Mouse (Mus musculus) intestine, embryonic 14.5 days (tissue): Measurements from ENCODE around the gene C530008M17Rik. TPM values are rescaled to one million over a fixed set of nuclear protein-coding genes. Genes with fewer than 3 reads are reported as not detected.
A peak's percentile ranks its signal among the peaks of the same experiment; 100 is the strongest.

Source experiments
- ATAC-seq: fragments of 200-750 bp; cut with Nextera tagmentation; replicated peaks from 2 replicates; pipeline ENCODE4 v1.8.0; 2017; ENCODE audit warnings: low read depth, moderate number of reproducible peaks, moderate TSS enrichment, moderate library complexity; ENCODE audit not compliant: low FRiP score, low TSS enrichment
- DNase-seq: peaks from one replicate; pipeline ENCODE4 v3.0.0-alpha.2; 2018; ENCODE audit warnings: low spot score
- H3K27ac ChIP-seq: fragments of 300-500 bp; sonication (generic); 2 replicates; pipeline ENCODE4 v1.5.1; 2014; ENCODE audit warnings: low read depth, mild to moderate bottlenecking, control low read depth
- H3K27me3 ChIP-seq: fragments of 300-500 bp; sonication (generic); replicated peaks from 2 replicates; pipeline ENCODE4 v1.6.1; 2014; ENCODE audit warnings: low read length, control low read depth; ENCODE audit not compliant: control insufficient read depth, insufficient read depth
- H3K36me3 ChIP-seq: fragments of 300-500 bp; sonication (generic); 2 replicates; pipeline ENCODE4 v1.6.1; 2014; ENCODE audit warnings: low read length, control low read depth; ENCODE audit not compliant: control insufficient read depth, insufficient read depth
- H3K4me1 ChIP-seq: fragments of 300-500 bp; sonication (generic); replicated peaks from 2 replicates; pipeline ENCODE4 v1.6.1; 2014; ENCODE audit warnings: low read length, control low read depth, mixed read lengths; ENCODE audit not compliant: control insufficient read depth, insufficient read depth
- H3K4me2 ChIP-seq: fragments of 300-500 bp; sonication (generic); 2 replicates; pipeline ENCODE4 v1.6.1; 2014; ENCODE audit warnings: low read length
- H3K4me3 ChIP-seq: fragments of 300-500 bp; sonication (generic); 2 replicates; pipeline ENCODE4 v1.5.1; 2014; ENCODE audit warnings: low read depth, low read length, control low read depth, mixed read lengths
- H3K9ac ChIP-seq: fragments of 300-500 bp; sonication (generic); 2 replicates; pipeline ENCODE4 v1.6.1; 2014; ENCODE audit warnings: mild to moderate bottlenecking, low read length
- H3K9me3 ChIP-seq: fragments of 300-500 bp; sonication (generic); 2 replicates; pipeline ENCODE4 v1.6.1; 2016; ENCODE audit warnings: low read length, control low read depth; ENCODE audit not compliant: control insufficient read depth
- WGBS: fragments of 180-500 bp; shearing (Covaris S2); extraction: QIAGEN DNeasy Blood & Tissue Kit; methylation state at CpG from one replicate; pipeline ENCODE4 v1.1.7; 2014; 5-methylcytosine and 5-hydroxymethylcytosine counted together
- polyA plus RNA-seq: library from polyadenylated mRNA; unstranded; fragments of >200 nt; fragmentation: Nextera tagmentation; extraction: Ambion mirVana; gene quantifications from 2 replicates; pipeline ENCODE4 v1.2.1, GENCODE M21; 2014

The C530008M17Rik gene
- polyA plus RNA-seq, 1 experiment from 2014 or later = 15.9 TPM

DNA sequence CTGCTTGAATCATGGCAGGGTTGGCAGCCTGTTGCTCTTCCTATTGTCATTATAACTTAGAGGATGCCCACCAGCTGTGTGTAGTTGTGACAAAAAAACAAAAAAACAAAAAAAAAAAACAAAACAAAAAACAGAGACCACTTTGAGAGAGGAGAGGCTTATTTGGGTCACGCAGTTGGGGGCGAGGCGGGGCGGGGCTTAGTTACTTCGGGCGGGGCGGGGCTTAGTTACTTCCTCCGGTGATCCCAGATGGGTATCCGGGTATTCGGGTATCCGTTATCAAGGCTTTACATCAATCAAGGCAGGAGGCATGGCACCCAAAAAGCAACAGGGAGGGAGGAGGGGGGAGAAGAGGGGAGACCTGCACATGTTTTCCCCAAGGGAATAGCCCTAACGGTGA is 46.3 kb downstream of the C530008M17Rik start:
- DNase-seq = no peak
- Histone ChIP-seq H3K36me3 (no peaks in the 10 kb centered on the region), H3K4me2 (peak overlapping the region; percentile 42), H3K9me3 (no peaks in the 10 kb centered on the region), H3K9ac (no peak overlapping the region), H3K27me3 (no peaks in the 10 kb centered on the region), H3K4me3 (peak overlapping the region; percentile 16; the same call in 1 of the 2 replicates), H3K4me1 (peaks cover 35% of the 10 kb centered on the region), H3K27ac (no peak overlapping the region)
- 27% methylated on average over 12 of the region's 12 CpGs for WGBS
- ATAC-seq = no peak

GRCm38 (mm10) chr5:76705307-76706173 is 49.2 kb downstream of the C530008M17Rik start:
- Histone ChIP-seq H3K4me2 (no peak overlapping the region), H3K36me3 (no peaks in the 10 kb centered on the region), H3K4me1 (peaks cover 35% of the 10 kb centered on the region), H3K27me3 (no peaks in the 10 kb centered on the region), H3K27ac (no peak overlapping the region), H3K9ac (no peak overlapping the region), H3K4me3 (no peak overlapping the region), H3K9me3 (no peaks in the 10 kb centered on the region)
- ATAC-seq = no peak
- 67% methylated on average over 11 of the region's 11 CpGs for WGBS
- no peak for DNase-seq

DNA sequence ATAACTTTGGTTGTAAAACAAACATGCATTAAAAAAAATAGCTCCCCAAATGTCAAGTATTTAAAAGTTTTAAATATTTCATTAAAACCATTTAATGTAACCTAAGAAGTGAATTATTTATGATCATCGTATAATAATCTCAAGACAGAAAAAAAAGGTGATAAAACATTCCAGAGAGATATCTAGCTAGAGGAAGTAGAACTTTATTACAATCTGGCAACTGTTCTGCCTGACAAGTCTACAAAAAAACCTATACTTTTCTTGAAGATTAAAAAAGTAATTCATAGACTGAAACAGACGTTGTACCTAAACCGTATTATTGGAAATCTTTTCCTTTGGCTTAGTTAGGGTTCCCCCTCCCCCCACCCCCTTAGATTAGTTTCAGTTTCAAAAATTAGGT is 50.8 kb downstream of the C530008M17Rik start:
- Histone ChIP-seq H3K9me3 (no peaks in the 10 kb centered on the region), H3K27me3 (no peaks in the 10 kb centered on the region), H3K4me2 (no peak overlapping the region), H3K4me1 (peaks cover 21% of the 10 kb centered on the region), H3K36me3 (no peaks in the 10 kb centered on the region), H3K27ac (no peak overlapping the region), H3K4me3 (no peak overlapping the region), H3K9ac (no peak overlapping the region)
- ATAC-seq (no peak), DNase-seq (no peak)
- 68% methylated on average over 3 of the region's 3 CpGs for WGBS

DNA sequence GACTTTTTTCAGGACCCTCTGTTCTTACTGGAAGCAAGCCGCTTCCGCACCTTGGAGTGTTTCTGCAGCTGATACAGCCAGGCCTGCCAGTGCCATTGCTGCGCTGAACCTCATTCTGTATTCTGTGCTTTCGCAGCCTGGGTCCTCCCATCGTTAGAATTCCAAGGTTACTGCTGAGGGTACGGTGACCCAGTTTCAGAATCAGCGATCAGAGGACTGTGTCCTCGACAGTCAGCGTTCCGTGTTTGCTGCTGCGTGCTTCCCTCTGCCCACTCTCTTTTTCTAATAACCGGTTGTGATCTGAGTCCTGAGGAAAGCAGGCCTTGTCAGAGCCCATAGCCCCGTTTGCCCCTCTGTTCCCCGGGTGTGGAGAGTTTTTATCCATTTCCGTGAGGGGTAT is 51.7 kb downstream of the C530008M17Rik start:
- WGBS = 75% methylated on average over 15 of the region's 15 CpGs
- ATAC-seq (no peak), DNase-seq (no peak)
- H3K27ac ChIP-seq = no peak overlapping the region
- H3K27me3 ChIP-seq = no peaks in the 10 kb centered on the region
- H3K36me3 ChIP-seq = no peaks in the 10 kb centered on the region
- H3K9ac ChIP-seq = no peak overlapping the region
- H3K4me2 ChIP-seq = no peak overlapping the region
- H3K4me3 ChIP-seq = no peak overlapping the region
- peaks cover 11% of the 10 kb centered on the region for H3K4me1 ChIP-seq
- no peaks in the 10 kb centered on the region for H3K9me3 ChIP-seq

DNA sequence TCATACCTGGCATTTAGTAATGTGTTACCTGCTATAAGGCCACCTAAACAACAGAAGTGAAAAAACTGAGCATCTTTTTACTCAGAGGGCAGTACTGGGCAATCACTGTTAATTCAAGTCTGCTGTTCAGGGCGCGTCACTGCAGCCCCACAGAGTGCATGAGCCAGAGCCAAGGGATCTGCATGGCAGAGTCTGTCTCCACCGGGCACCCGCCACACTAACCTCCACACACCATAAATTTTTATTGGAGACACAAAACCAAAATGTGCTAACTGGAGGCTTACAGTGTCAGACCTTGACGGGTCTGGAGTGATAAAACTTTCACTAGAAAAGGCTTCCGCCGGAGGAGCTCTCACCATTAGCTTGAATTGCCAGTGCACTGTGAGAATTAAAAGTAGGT is 57.4 kb downstream of the C530008M17Rik start:
- Histone ChIP-seq H3K9me3 (no peaks in the 10 kb centered on the region), H3K36me3 (no peaks in the 10 kb centered on the region), H3K4me3 (no peak overlapping the region), H3K9ac (no peak overlapping the region), H3K27me3 (no peaks in the 10 kb centered on the region), H3K4me1 (peaks cover 7% of the 10 kb centered on the region; the same call in 1 of the 2 replicates), H3K4me2 (no peak overlapping the region), H3K27ac (no peak overlapping the region)
- no peak for DNase-seq
- ATAC-seq = no peak
- WGBS = 62% methylated on average over 7 of the region's 7 CpGs

DNA sequence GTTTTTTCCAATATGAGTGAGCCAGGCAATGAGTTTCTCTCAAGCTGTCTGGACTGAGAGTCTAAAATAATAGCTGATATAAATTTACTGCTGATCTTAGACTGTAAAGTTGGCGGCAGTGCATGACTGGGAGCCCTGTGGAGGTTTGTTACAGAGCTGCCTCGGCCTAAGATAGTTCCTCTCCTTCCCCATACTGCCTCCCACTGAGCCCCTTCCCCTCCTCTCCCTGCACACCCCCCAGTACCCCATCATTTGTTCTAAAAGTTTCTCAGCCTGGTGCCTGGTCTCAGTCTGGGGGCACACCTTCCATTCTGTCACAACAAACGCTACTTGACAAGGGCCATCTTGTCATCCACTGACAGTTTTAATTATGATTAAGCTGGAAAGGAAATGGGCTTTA is 63.6 kb downstream of the C530008M17Rik start:
- Histone ChIP-seq H3K9ac (no peak overlapping the region), H3K27ac (no peak overlapping the region), H3K4me3 (no peak overlapping the region), H3K9me3 (0 out of 2 replicates have a peak, but pooled peaks cover 3% of the 10 kb centered on the region), H3K4me1 (peaks cover 15% of the 10 kb centered on the region; the same call in 1 of the 2 replicates), H3K27me3 (no peaks in the 10 kb centered on the region), H3K4me2 (no peak overlapping the region), H3K36me3 (no peaks in the 10 kb centered on the region)
- DNase-seq = no peak
- no peak for ATAC-seq
- WGBS = 51% methylated on average over 3 of the region's 3 CpGs

GRCm38 (mm10) chr5:76724878-76725277 is 68.6 kb downstream of the C530008M17Rik start:
- no peak overlapping the region for H3K27ac ChIP-seq
- 96% methylated on average over 2 of the region's 2 CpGs for WGBS

DNA sequence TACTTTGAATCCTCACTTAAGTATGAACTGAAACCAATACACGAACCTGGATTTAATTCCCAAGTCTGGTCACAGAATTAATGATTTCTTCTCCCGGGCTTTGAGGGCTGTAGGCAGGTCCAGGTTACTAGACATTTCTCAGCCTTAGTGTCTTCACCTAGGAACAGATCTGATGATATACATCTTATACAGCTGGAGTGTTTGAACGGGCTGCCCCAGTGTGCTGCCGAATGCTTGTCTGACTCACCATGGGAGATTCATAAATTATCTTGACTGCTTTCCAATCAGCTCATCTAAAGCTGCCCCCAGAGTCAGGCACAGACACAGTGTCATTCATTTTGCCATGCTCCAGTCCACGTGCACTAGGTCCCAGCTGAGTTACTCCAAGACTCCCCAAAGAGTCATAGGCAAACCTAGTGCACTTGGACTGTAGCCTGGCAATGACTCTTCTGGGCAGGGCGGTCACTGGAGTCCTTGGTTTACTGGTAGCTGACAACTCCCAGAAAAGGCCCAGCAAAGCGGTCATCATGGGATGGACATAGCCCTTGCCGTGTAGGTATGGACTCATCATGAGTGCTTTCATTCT is 70.3 kb downstream of the C530008M17Rik start:
- 86% methylated on average over 8 of the region's 8 CpGs for WGBS
- Histone ChIP-seq H3K27me3 (no peaks in the 10 kb centered on the region), H3K4me3 (no peak overlapping the region), H3K9ac (no peak overlapping the region), H3K4me1 (no peaks in the 10 kb centered on the region), H3K27ac (no peak overlapping the region), H3K9me3 (0 out of 2 replicates have a peak, but pooled peaks cover 3% of the 10 kb centered on the region), H3K4me2 (no peak overlapping the region), H3K36me3 (no peaks in the 10 kb centered on the region)
- no peak for ATAC-seq
- no peak for DNase-seq

More at GRCm38 (mm10) chr5:76724878-76725277, 68.6 kb downstream of the C530008M17Rik start:
- H3K9me3 ChIP-seq = 0 out of 2 replicates have a peak, but pooled peaks cover 3% of the 10 kb centered on the region
- no peak overlapping the region for H3K9ac ChIP-seq
- no peaks in the 10 kb centered on the region for H3K4me1 ChIP-seq
- no peak overlapping the region for H3K4me2 ChIP-seq
- H3K4me3 ChIP-seq = no peak overlapping the region
- ATAC-seq (no peak), DNase-seq (no peak)
- H3K27me3 ChIP-seq = no peaks in the 10 kb centered on the region
- no peaks in the 10 kb centered on the region for H3K36me3 ChIP-seq
